Mouse (Mus musculus) cortical plate, adult 2 months (tissue): ENCODE data around the gene Zswim1. TPM values are rescaled to one million over a fixed set of nuclear protein-coding genes. Genes with fewer than 3 reads are reported as not detected.

Source experiments
- H3K27ac ChIP-seq: fragments of 200-500 bp; 2 replicates; pipeline ENCODE4 v1.5.1; 2012; ENCODE audit warnings: low read length, control low read depth, inconsistent platforms; ENCODE audit not compliant: insufficient read depth
- H3K4me1 ChIP-seq: fragments of 200-500 bp; 2 replicates; pipeline ENCODE4 v1.6.1; 2011; ENCODE audit warnings: low read length; ENCODE audit not compliant: control insufficient read depth, insufficient read depth
- H3K4me3 ChIP-seq: fragments of 200-500 bp; 2 replicates; pipeline ENCODE4 v1.5.1; 2011; ENCODE audit warnings: mild to moderate bottlenecking, low read length, control low read depth; ENCODE audit not compliant: insufficient read depth
- CTCF ChIP-seq: fragments of 200-500 bp; IDR thresholded peaks from 2 replicates; pipeline ENCODE4 v1.5.1; 2011; ENCODE audit warnings: mild to moderate bottlenecking, control low read depth, low read length; ENCODE audit not compliant: insufficient read depth; ENCODE audit errors: extremely low read depth
- POLR2A ChIP-seq: fragments of 200-500 bp; IDR thresholded peaks from 2 replicates; pipeline ENCODE4 v1.6.1; 2011; ENCODE audit warnings: mild to moderate bottlenecking, low read length, control low read depth; ENCODE audit not compliant: insufficient read depth; ENCODE audit errors: extremely low read depth
- polyA plus RNA-seq: library from polyadenylated mRNA; depleted of rRNA; stranded (reverse); fragments of >200 nt; gene quantifications from 2 replicates; pipeline ENCODE4 v1.2.3, GENCODE M21; 2012

Gene Zswim1
- polyA plus RNA-seq, 1 experiment, result 17.0 TPM

GRCm38 (mm10) chr2:164781876-164782275 is 40.6 kb upstream of the Zswim1 start:
- TF ChIP-seq POLR2A (no peak), CTCF (no peak)
- Histone ChIP-seq H3K4me1 (no peaks in the 10 kb centered on the region), H3K4me3 (no peak overlapping the region), H3K27ac (no peak overlapping the region)

DNA sequence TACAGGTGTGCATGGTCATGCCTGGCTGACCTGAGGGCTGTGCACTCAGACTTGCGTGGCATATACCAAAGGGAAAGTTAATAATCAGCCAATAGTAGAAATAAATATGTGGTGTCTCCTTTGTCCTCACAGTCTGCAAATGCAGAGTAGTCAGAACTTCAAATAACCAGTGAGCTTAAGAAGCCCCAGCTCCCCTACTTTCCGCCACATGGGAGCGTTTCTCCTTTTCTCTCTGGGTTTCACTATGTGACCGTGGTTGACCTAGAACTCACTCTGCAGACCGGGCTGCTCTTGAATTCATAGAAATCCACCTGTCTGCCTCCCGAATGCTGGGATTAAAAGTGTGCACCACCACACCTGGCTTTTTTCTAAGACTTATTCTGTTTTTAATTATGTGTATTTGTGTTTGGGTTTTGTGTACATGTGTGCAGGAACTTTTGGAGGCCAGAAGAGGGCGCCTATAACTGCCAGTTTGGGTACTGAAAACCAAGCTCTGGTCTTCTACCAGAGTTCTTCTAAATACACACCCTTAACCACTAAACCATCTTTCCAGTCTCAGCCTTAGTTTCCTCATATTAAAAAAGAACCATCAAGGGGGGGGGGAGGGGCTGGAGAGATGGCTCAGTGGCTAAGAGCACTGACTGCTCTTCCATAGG is 38.4 kb upstream of the Zswim1 start:
- TF ChIP-seq POLR2A (no peak), CTCF (no peak)
- Histone ChIP-seq H3K27ac (no peak overlapping the region), H3K4me1 (no peaks in the 10 kb centered on the region), H3K4me3 (no peak overlapping the region)

- H3K27ac ChIP-seq, result peak overlapping the region; percentile 95
- H3K4me1 ChIP-seq, result no peaks in the 10 kb centered on the region
- H3K4me3 ChIP-seq, result peak overlapping the region; percentile 74
- TF ChIP-seq POLR2A (no peak), CTCF (no peak)
Observed at GRCm38 (mm10) chr2:164784869-164785420, 37.5 kb upstream of the Zswim1 start.

DNA sequence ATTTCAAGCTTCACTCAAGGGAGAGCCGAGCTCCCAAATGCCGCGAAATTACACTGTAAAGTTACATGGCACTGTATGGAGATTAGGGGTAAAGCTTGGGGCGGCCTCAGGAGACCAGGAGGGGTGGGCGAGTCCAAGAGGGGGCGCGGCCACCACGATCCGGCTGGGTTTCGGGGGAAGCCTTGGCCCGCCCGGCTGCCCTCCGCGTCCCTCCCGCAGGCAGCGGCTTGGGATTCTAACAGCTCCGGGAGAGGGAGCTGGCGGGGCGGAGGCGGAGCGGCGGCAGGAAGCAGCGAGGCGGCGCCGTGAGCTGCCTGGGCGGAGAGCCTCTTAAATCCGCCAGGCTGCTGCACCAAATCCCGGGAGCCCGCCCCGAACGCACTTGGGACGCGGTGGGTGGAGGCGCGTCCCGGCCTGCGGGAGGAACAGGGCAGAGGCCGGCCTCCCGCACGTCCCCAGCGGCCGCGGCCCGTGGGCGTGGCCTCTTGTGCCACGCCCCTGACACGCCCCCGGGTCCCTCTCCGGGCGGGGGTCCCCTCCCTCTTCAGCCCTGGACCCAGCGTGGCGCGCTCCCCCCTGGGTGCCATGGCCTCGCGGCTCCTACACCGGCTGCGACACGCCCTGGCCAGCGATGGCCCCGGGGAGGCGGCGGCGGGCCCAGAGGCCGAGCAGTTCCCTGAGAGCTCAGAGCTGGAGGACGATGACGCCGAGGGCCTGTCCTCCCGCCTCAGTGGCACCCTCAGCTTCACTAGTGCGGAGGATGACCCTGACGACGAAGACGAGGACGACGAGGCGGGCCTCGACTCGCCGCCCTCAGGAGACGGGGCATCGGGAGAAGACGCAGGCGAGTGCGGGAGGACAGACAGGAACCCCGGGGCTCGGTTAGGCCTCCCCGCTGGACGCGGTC is 36.8 kb upstream of the Zswim1 start, which contains the start of gene Snx21:
Snx21 (plus strand) TSS at position 343 of the 907 bp plus-strand sequence.
- Histone ChIP-seq H3K27ac (peak within 1 kb of the TSS; percentile 95), H3K4me1 (no peaks in the 10 kb centered on the region), H3K4me3 (peak within 1 kb of the TSS; percentile 74)
- no peak for TF ChIP-seq CTCF
- peak; percentile 59; the same call in 1 of the 2 replicates for TF ChIP-seq POLR2A

DNA sequence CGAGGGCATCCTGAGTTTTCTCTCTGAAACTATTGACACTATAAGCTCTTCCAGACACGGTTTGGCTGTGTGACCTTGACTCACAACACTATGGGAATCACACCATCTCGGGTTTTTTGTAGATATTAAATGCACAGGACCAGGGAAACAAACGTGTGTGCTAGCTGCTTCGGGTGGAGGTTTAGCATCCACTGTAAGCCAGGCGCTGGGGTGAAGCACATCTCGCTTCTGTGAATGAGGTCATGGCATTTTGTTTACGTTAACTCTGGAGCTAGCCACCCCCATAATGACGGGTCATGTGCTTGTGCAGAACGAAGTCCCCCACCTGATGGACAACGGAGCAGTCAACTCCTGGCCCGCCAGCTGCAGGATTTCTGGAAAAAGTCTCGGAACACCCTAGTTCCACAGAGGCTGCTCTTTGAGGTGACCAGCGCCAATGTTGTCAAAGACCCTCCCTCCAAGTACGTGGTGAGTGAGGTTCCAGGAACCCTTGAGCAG is 36.0 kb upstream of the Zswim1 start:
- H3K4me3 ChIP-seq, result peak overlapping the region; percentile 74
- no peaks in the 10 kb centered on the region for H3K4me1 ChIP-seq
- peak overlapping the region; percentile 95 for H3K27ac ChIP-seq
- TF ChIP-seq CTCF (no peak), POLR2A (no peak)

- Histone ChIP-seq H3K4me3 (peak overlapping the region; percentile 74; the same call in 1 of the 2 replicates), H3K27ac (0 out of 2 replicates have a peak overlapping the region, but pooled peaks have one; percentile 5), H3K4me1 (no peaks in the 10 kb centered on the region)
- TF ChIP-seq CTCF, result no peak
- TF ChIP-seq POLR2A, result no peak
Observed at GRCm38 (mm10) chr2:164787032-164787431, 35.5 kb upstream of the Zswim1 start.

DNA sequence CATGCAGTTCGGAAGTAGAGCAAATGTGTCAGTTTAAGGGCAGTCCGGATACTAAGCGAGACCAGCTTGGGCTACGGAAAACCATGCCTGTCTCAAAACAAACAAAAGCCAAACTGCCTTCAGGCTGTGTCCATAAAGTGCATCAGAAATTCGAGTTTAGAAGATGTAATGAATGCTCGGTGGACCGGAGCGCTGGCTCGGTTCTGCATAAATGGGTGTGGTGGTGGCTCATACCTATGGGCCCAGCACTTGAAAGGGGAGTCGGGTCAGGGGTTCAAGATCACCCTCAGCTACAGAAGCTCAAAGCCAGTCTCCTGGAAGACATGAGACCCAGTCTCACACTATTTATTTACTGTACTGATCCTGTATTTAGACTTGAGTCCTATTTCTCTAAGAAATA is 34.7 kb upstream of the Zswim1 start:
- Histone ChIP-seq H3K27ac (no peak overlapping the region), H3K4me3 (peak overlapping the region; percentile 3; the same call in 1 of the 2 replicates), H3K4me1 (no peaks in the 10 kb centered on the region)
- TF ChIP-seq POLR2A (no peak), CTCF (no peak)

GRCm38 (mm10) chr2:164788411-164788810 is 34.1 kb upstream of the Zswim1 start:
- Histone ChIP-seq H3K27ac (no peak overlapping the region), H3K4me1 (no peaks in the 10 kb centered on the region), H3K4me3 (no peak overlapping the region; the same call in 1 of the 2 replicates)
- TF ChIP-seq CTCF (no peak), POLR2A (no peak)

DNA sequence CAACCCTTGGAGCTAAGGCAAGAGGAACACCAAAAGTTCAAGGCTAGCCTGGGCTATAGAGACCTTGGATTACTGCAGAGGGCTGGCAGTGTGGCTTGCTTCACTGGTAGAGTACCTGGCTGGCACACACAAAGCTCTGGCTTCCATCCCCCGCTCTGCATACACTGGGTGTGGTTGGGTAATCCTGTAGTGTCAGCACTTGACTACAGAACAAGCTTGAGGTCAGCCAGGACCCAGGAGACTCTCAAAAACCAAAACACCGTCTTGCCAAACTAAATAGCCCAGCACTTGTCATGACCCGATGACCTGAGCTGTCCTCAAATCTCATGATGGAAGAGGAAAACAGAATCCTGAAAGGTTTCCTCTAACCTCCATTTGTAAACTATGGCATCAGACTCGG is 32.0 kb upstream of the Zswim1 start:
- Histone ChIP-seq H3K4me1 (no peaks in the 10 kb centered on the region), H3K27ac (no peak overlapping the region), H3K4me3 (no peak overlapping the region)
- no peak for TF ChIP-seq CTCF
- TF ChIP-seq POLR2A, result no peak
